Mouse (Mus musculus) midbrain, embryonic 11.5 days (tissue): ENCODE data around the gene Rassf2. TPM values are rescaled to one million over a fixed set of nuclear protein-coding genes. Genes with fewer than 3 reads are reported as not detected.

ENCODE experiments used
- ATAC-seq: fragments of 200-750 bp; cut with Nextera tagmentation; 2 replicates; pipeline ENCODE4 v1.8.0; 2017; ENCODE audit warnings: moderate TSS enrichment, moderate library complexity; ENCODE audit not compliant: low FRiP score
- DNase-seq: peaks from one replicate; pipeline ENCODE4 v3.0.0; 2015; ENCODE audit warnings: low spot score; ENCODE audit errors: missing footprints
- H3K27ac ChIP-seq: fragments of 300-500 bp; sonication (generic); 2 replicates; pipeline ENCODE4 v1.5.1; 2014; ENCODE audit warnings: low read depth, low read length
- H3K27me3 ChIP-seq: fragments of 300-500 bp; sonication (generic); 2 replicates; pipeline ENCODE4 v1.6.1; 2014; ENCODE audit warnings: mild to moderate bottlenecking, low read length, moderate library complexity, mixed read lengths; ENCODE audit not compliant: control insufficient read depth, insufficient read depth
- H3K36me3 ChIP-seq: fragments of 300-500 bp; sonication (generic); 2 replicates; pipeline ENCODE4 v1.6.1; 2014; ENCODE audit warnings: mild to moderate bottlenecking, low read length, moderate library complexity, mixed read lengths; ENCODE audit not compliant: control insufficient read depth, insufficient read depth
- H3K4me1 ChIP-seq: fragments of 300-500 bp; sonication (generic); 2 replicates; pipeline ENCODE4 v1.6.1; 2014; ENCODE audit warnings: low read length; ENCODE audit not compliant: control insufficient read depth, insufficient read depth
- H3K4me2 ChIP-seq: fragments of 300-500 bp; sonication (generic); 2 replicates; pipeline ENCODE4 v1.6.1; 2014; ENCODE audit warnings: mild to moderate bottlenecking, moderate library complexity
- H3K4me3 ChIP-seq: fragments of 300-500 bp; sonication (generic); 2 replicates; pipeline ENCODE4 v1.5.1; 2014; ENCODE audit warnings: low read depth, low read length
- H3K9ac ChIP-seq: fragments of 300-500 bp; sonication (generic); 2 replicates; pipeline ENCODE4 v1.6.1; 2014; ENCODE audit warnings: low read length
- H3K9me3 ChIP-seq: fragments of 300-500 bp; sonication (generic); 2 replicates; pipeline ENCODE4 v1.6.1; 2016; ENCODE audit warnings: low read length; ENCODE audit not compliant: control insufficient read depth
- WGBS: fragments of 180-500 bp; shearing (Covaris S2); extraction: QIAGEN DNeasy Blood & Tissue Kit; methylation state at CpG from one replicate; pipeline ENCODE4 v1.1.7; 2014; 5-methylcytosine and 5-hydroxymethylcytosine counted together
- polyA plus RNA-seq: library from polyadenylated mRNA; unstranded; fragments of >200 nt; fragmentation: Nextera tagmentation; extraction: Ambion mirVana; gene quantifications from 2 replicates; pipeline ENCODE4 v1.2.1, GENCODE M21; 2014

The Rassf2 gene
- polyA plus RNA-seq, 1 experiment from 2014 or later, result 32.3 TPM

- H3K36me3 ChIP-seq, result no peaks in the 10 kb centered on the region
- ATAC-seq (no peak), DNase-seq (peak; percentile 84)
- no peak overlapping the region for H3K4me2 ChIP-seq
- WGBS, result 58% methylated on average over 5 of the region's 5 CpGs
- no peaks in the 10 kb centered on the region for H3K9me3 ChIP-seq
- no peaks in the 10 kb centered on the region for H3K27me3 ChIP-seq
- peaks cover 26% of the 10 kb centered on the region for H3K4me1 ChIP-seq
- no peak overlapping the region for H3K27ac ChIP-seq
- no peak overlapping the region for H3K4me3 ChIP-seq
- 0 out of 2 replicates have a peak overlapping the region, but pooled peaks have one; percentile 1 for H3K9ac ChIP-seq
Observed at GRCm38 (mm10) chr2:132027366-132027765, 2.7 kb downstream of the Rassf2 start.

- H3K4me3 ChIP-seq, result no peak overlapping the region
- 93% methylated on average over 4 of the region's 4 CpGs for WGBS
- no peak overlapping the region for H3K27ac ChIP-seq
- H3K9ac ChIP-seq, result no peak overlapping the region
- H3K4me1 ChIP-seq, result peaks cover 14% of the 10 kb centered on the region
- ATAC-seq (no peak), DNase-seq (peak; percentile 37)
- no peaks in the 10 kb centered on the region for H3K27me3 ChIP-seq
- no peak overlapping the region for H3K4me2 ChIP-seq
- H3K36me3 ChIP-seq, result no peaks in the 10 kb centered on the region
- no peaks in the 10 kb centered on the region for H3K9me3 ChIP-seq
Observed at GRCm38 (mm10) chr2:132024028-132024427, 6.0 kb downstream of the Rassf2 start.

GRCm38 (mm10) chr2:132022621-132023020 lies 7.4 kb downstream of the Rassf2 start:
- Histone ChIP-seq H3K4me3 (no peak overlapping the region), H3K36me3 (no peaks in the 10 kb centered on the region), H3K9ac (no peak overlapping the region), H3K4me1 (peaks cover under 1% of the 10 kb centered on the region), H3K9me3 (no peaks in the 10 kb centered on the region), H3K27me3 (no peaks in the 10 kb centered on the region), H3K27ac (no peak overlapping the region), H3K4me2 (no peak overlapping the region)
- peak; percentile 37 for DNase-seq
- 90% methylated on average over 8 of the region's 8 CpGs for WGBS
- no peak for ATAC-seq

GRCm38 (mm10) chr2:132021616-132022015 lies 8.4 kb downstream of the Rassf2 start:
- no peaks in the 10 kb centered on the region for H3K36me3 ChIP-seq
- ATAC-seq (no peak), DNase-seq (peak; percentile 49)
- no peaks in the 10 kb centered on the region for H3K27me3 ChIP-seq
- no peaks in the 10 kb centered on the region for H3K9me3 ChIP-seq
- H3K4me3 ChIP-seq, result no peak overlapping the region
- no peaks in the 10 kb centered on the region for H3K4me1 ChIP-seq
- H3K4me2 ChIP-seq, result no peak overlapping the region
- WGBS, result 85% methylated on average over 4 of the region's 4 CpGs
- H3K27ac ChIP-seq, result no peak overlapping the region
- H3K9ac ChIP-seq, result no peak overlapping the region

GRCm38 (mm10) chr2:132020991-132021541 lies 9.0 kb downstream of the Rassf2 start:
- 73% methylated on average over 5 of the region's 5 CpGs for WGBS
- DNase-seq (peak; percentile 57), ATAC-seq (no peak)
- Histone ChIP-seq H3K9me3 (no peaks in the 10 kb centered on the region), H3K27me3 (no peaks in the 10 kb centered on the region), H3K4me2 (no peak overlapping the region), H3K27ac (no peak overlapping the region), H3K4me1 (no peaks in the 10 kb centered on the region), H3K4me3 (no peak overlapping the region), H3K36me3 (no peaks in the 10 kb centered on the region), H3K9ac (no peak overlapping the region)

GRCm38 (mm10) chr2:132020420-132020819 lies 9.6 kb downstream of the Rassf2 start:
- no peak for ATAC-seq
- no peaks in the 10 kb centered on the region for H3K9me3 ChIP-seq
- H3K36me3 ChIP-seq, result no peaks in the 10 kb centered on the region
- no peaks in the 10 kb centered on the region for H3K27me3 ChIP-seq
- DNase-seq, result peak; percentile 39
- no peak overlapping the region for H3K27ac ChIP-seq
- 86% methylated on average over 7 of the region's 7 CpGs for WGBS
- H3K4me1 ChIP-seq, result no peaks in the 10 kb centered on the region
- H3K4me2 ChIP-seq, result no peak overlapping the region
- H3K9ac ChIP-seq, result no peak overlapping the region
- no peak overlapping the region for H3K4me3 ChIP-seq

GRCm38 (mm10) chr2:132019372-132019811 lies 10.7 kb downstream of the Rassf2 start:
- Histone ChIP-seq H3K9ac (no peak overlapping the region), H3K36me3 (no peaks in the 10 kb centered on the region), H3K4me2 (no peak overlapping the region), H3K27ac (no peak overlapping the region), H3K27me3 (no peaks in the 10 kb centered on the region), H3K9me3 (no peaks in the 10 kb centered on the region), H3K4me1 (no peaks in the 10 kb centered on the region), H3K4me3 (no peak overlapping the region)
- DNase-seq (peak; percentile 72), ATAC-seq (no peak)
- 87% methylated on average over 3 of the region's 3 CpGs for WGBS

- no peaks in the 10 kb centered on the region for H3K27me3 ChIP-seq
- DNase-seq, result no peak
- H3K4me3 ChIP-seq, result no peak overlapping the region
- H3K4me1 ChIP-seq, result no peaks in the 10 kb centered on the region
- no peaks in the 10 kb centered on the region for H3K9me3 ChIP-seq
- H3K4me2 ChIP-seq, result no peak overlapping the region
- no peak for ATAC-seq
- H3K9ac ChIP-seq, result no peak overlapping the region
- 62% methylated on average over 4 of the region's 4 CpGs for WGBS
- H3K27ac ChIP-seq, result no peak overlapping the region
- no peaks in the 10 kb centered on the region for H3K36me3 ChIP-seq
Observed at GRCm38 (mm10) chr2:132018156-132018555, 11.9 kb downstream of the Rassf2 start.

GRCm38 (mm10) chr2:132017611-132018010 lies 12.4 kb downstream of the Rassf2 start:
- 52% methylated on average over 7 of the region's 7 CpGs for WGBS

More at GRCm38 (mm10) chr2:132017611-132018010, 12.4 kb downstream of the Rassf2 start:
- Histone ChIP-seq H3K9ac (no peak overlapping the region), H3K27me3 (no peaks in the 10 kb centered on the region), H3K4me2 (no peak overlapping the region), H3K36me3 (no peaks in the 10 kb centered on the region), H3K4me1 (no peaks in the 10 kb centered on the region), H3K4me3 (no peak overlapping the region), H3K27ac (no peak overlapping the region), H3K9me3 (no peaks in the 10 kb centered on the region)
- DNase-seq (peak; percentile 6), ATAC-seq (no peak)
